Mouse (Mus musculus) stomach, embryonic 14.5 days (tissue): ENCODE data around the gene Phgdh. TPM values are rescaled to one million over a fixed set of nuclear protein-coding genes. Genes with fewer than 3 reads are reported as not detected.
"Not testable (repeated sequence)": the region's sequence is repeated elsewhere in the genome, so short reads cannot be mapped to it uniquely, and the experiment has no call there.

Experiments
- ATAC-seq: fragments of 200-750 bp; cut with Nextera tagmentation; 2 replicates; pipeline ENCODE4 v1.8.0; 2017; ENCODE audit warnings: low read depth, moderate TSS enrichment; ENCODE audit not compliant: insufficient number of reproducible peaks, insufficient read depth, low FRiP score
- H3K27ac ChIP-seq: fragments of 300-500 bp; sonication (generic); 2 replicates; pipeline ENCODE4 v1.5.1; 2014; ENCODE audit warnings: mild to moderate bottlenecking, low read length, moderate library complexity, mixed read lengths
- H3K27me3 ChIP-seq: fragments of 300-500 bp; sonication (generic); 2 replicates; pipeline ENCODE4 v1.6.1; 2014; ENCODE audit warnings: low read length, control low read depth, mixed read lengths; ENCODE audit not compliant: control insufficient read depth, insufficient read depth
- H3K36me3 ChIP-seq: fragments of 300-500 bp; sonication (generic); 2 replicates; pipeline ENCODE4 v1.6.1; 2014; ENCODE audit warnings: mild to moderate bottlenecking, control low read depth, low read length, moderate library complexity, mixed read lengths; ENCODE audit not compliant: control insufficient read depth, insufficient read depth
- H3K4me1 ChIP-seq: fragments of 300-500 bp; sonication (generic); 2 replicates; pipeline ENCODE4 v1.6.1; 2014; ENCODE audit warnings: low read length, control low read depth, mixed read lengths; ENCODE audit not compliant: control insufficient read depth, insufficient read depth
- H3K4me2 ChIP-seq: fragments of 300-500 bp; sonication (generic); replicated peaks from 2 replicates; pipeline ENCODE4 v1.6.1; 2014; ENCODE audit warnings: low read depth, low read length, control low read depth
- H3K4me3 ChIP-seq: fragments of 300-500 bp; sonication (generic); 2 replicates; pipeline ENCODE4 v1.5.1; 2014; ENCODE audit warnings: low read depth, low read length, control low read depth
- H3K9ac ChIP-seq: fragments of 300-500 bp; sonication (generic); replicated peaks from 2 replicates; pipeline ENCODE4 v1.6.1; 2014; ENCODE audit warnings: low read depth, mild to moderate bottlenecking, control low read depth, low read length, moderate library complexity, mixed read lengths
- H3K9me3 ChIP-seq: fragments of 300-500 bp; sonication (generic); 2 replicates; pipeline ENCODE4 v1.6.1; 2016; ENCODE audit warnings: low read depth, low read length, control low read depth; ENCODE audit not compliant: control insufficient read depth
- WGBS: fragments of 180-500 bp; shearing (Covaris S2); extraction: QIAGEN DNeasy Blood & Tissue Kit; methylation state at CpG from one replicate; pipeline ENCODE4 v1.1.7; 2014; 5-methylcytosine and 5-hydroxymethylcytosine counted together
- polyA plus RNA-seq: library from polyadenylated mRNA; unstranded; fragments of >200 nt; fragmentation: Nextera tagmentation; extraction: Ambion mirVana; gene quantifications from 2 replicates; pipeline ENCODE4 v1.2.1, GENCODE M21; 2014

The Phgdh gene
- 175 and 193 TPM in 2 replicates for polyA plus RNA-seq

GRCm38 (mm10) chr3:98339706-98340109 is at the start of gene Phgdh:
Gene Phgdh, minus strand, starts transcription at chr3:98339990.
- H3K4me2 ChIP-seq, result peak within 1 kb of the TSS; percentile 92
- H3K27me3 ChIP-seq, H3K9me3 ChIP-seq, H3K36me3 ChIP-seq: not testable (repeated sequence)
- H3K27ac ChIP-seq, result peak within 1 kb of the TSS; percentile 81
- peak within 1 kb of the TSS; percentile 48 for H3K9ac ChIP-seq
- peak; percentile 73 for ATAC-seq
- peak within 1 kb of the TSS; percentile 63 for H3K4me3 ChIP-seq
- H3K4me1 ChIP-seq, result peaks cover 12% of the 10 kb centered on the region; the same call in 1 of the 2 replicates
- 2% methylated on average over 10 of the region's 10 CpGs for WGBS

- no peak overlapping the region for H3K27ac ChIP-seq
- WGBS, result 62% methylated on average over 3 of the region's 3 CpGs
- no peaks in the 10 kb centered on the region for H3K36me3 ChIP-seq
- H3K4me1 ChIP-seq, result 0 out of 2 replicates have a peak, but pooled peaks cover 2% of the 10 kb centered on the region
- H3K9ac ChIP-seq, result no peak overlapping the region
- no peaks in the 10 kb centered on the region for H3K9me3 ChIP-seq
- H3K4me2 ChIP-seq, result no peak overlapping the region
- H3K4me3 ChIP-seq, result no peak overlapping the region
- no peak for ATAC-seq
- no peaks in the 10 kb centered on the region for H3K27me3 ChIP-seq
Observed at GRCm38 (mm10) chr3:98389305-98389704, 49.5 kb upstream of the Phgdh start.

- no peak for ATAC-seq
- H3K9me3 ChIP-seq, result no peaks in the 10 kb centered on the region
- no peaks in the 10 kb centered on the region for H3K27me3 ChIP-seq
- peaks cover 12% of the 10 kb centered on the region; the same call in 1 of the 2 replicates for H3K4me1 ChIP-seq
- H3K27ac ChIP-seq, result no peak overlapping the region
- H3K4me2 ChIP-seq, result no peak overlapping the region
- no peak overlapping the region for H3K4me3 ChIP-seq
- no peak overlapping the region for H3K9ac ChIP-seq
- H3K36me3 ChIP-seq, result no peaks in the 10 kb centered on the region
- WGBS, result 58% methylated on average over 7 of the region's 7 CpGs
Observed at GRCm38 (mm10) chr3:98387756-98388155, 48.0 kb upstream of the Phgdh start.

GRCm38 (mm10) chr3:98387086-98387485 is 47.3 kb upstream of the Phgdh start:
- H3K9ac ChIP-seq, result no peak overlapping the region
- H3K36me3 ChIP-seq, result no peaks in the 10 kb centered on the region
- ATAC-seq, result no peak
- peaks cover 12% of the 10 kb centered on the region; the same call in 1 of the 2 replicates for H3K4me1 ChIP-seq
- no peaks in the 10 kb centered on the region for H3K27me3 ChIP-seq
- WGBS, result 39% methylated on average over 4 of the region's 4 CpGs
- H3K4me3 ChIP-seq, result no peak overlapping the region
- H3K4me2 ChIP-seq, result no peak overlapping the region
- H3K9me3 ChIP-seq, result no peaks in the 10 kb centered on the region
- H3K27ac ChIP-seq, result no peak overlapping the region

GRCm38 (mm10) chr3:98383024-98383790 is 43.4 kb upstream of the Phgdh start:
- Histone ChIP-seq H3K36me3 (no peaks in the 10 kb centered on the region), H3K27me3 (no peaks in the 10 kb centered on the region), H3K9ac (peak overlapping the region; percentile 71), H3K9me3 (no peaks in the 10 kb centered on the region), H3K4me2 (peak overlapping the region; percentile 91), H3K4me1 (peaks cover 12% of the 10 kb centered on the region; the same call in 1 of the 2 replicates), H3K27ac (no peak overlapping the region), H3K4me3 (peak overlapping the region; percentile 90)
- no peak for ATAC-seq
- 8% methylated on average over 21 of the region's 21 CpGs for WGBS

GRCm38 (mm10) chr3:98382246-98382939 is 42.6 kb upstream of the Phgdh start, which contains the start of gene Zfp697:
Gene Zfp697, plus strand, starts transcription at chr3:98382461.
- H3K27ac ChIP-seq, result peak within 1 kb of the TSS; percentile 44; the same call in 1 of the 2 replicates
- peaks cover 9% of the 10 kb centered on the region; the same call in 1 of the 2 replicates for H3K4me1 ChIP-seq
- peak; percentile 85 for ATAC-seq
- H3K9me3 ChIP-seq, result no peaks in the 10 kb centered on the region
- H3K36me3 ChIP-seq, result no peaks in the 10 kb centered on the region
- no peaks in the 10 kb centered on the region for H3K27me3 ChIP-seq
- H3K4me3 ChIP-seq, result peak within 1 kb of the TSS; percentile 90
- H3K9ac ChIP-seq, result peak within 1 kb of the TSS; percentile 71
- H3K4me2 ChIP-seq, result peak within 1 kb of the TSS; percentile 91
- WGBS, result under 1% methylated on average over 42 of the region's 42 CpGs

GRCm38 (mm10) chr3:98381677-98382245 is 42.0 kb upstream of the Phgdh start:
- Histone ChIP-seq H3K4me1 (peaks cover 9% of the 10 kb centered on the region; the same call in 1 of the 2 replicates), H3K4me2 (peak overlapping the region; percentile 91), H3K9me3 (no peaks in the 10 kb centered on the region), H3K9ac (peak overlapping the region; percentile 71), H3K36me3 (no peaks in the 10 kb centered on the region), H3K27me3 (no peaks in the 10 kb centered on the region), H3K27ac (0 out of 2 replicates have a peak overlapping the region, but pooled peaks have one; percentile 44), H3K4me3 (peak overlapping the region; percentile 90)
- 7% methylated on average over 17 of the region's 17 CpGs for WGBS
- 0 out of 2 replicates have a peak, but pooled peaks have one; percentile 20 for ATAC-seq

GRCm38 (mm10) chr3:98379236-98379635 is 39.4 kb upstream of the Phgdh start:
- Histone ChIP-seq H3K4me2 (no peak overlapping the region), H3K4me3 (no peak overlapping the region), H3K4me1 (peaks cover 9% of the 10 kb centered on the region; the same call in 1 of the 2 replicates), H3K36me3 (no peaks in the 10 kb centered on the region), H3K9me3 (no peaks in the 10 kb centered on the region), H3K9ac (no peak overlapping the region), H3K27me3 (no peaks in the 10 kb centered on the region), H3K27ac (no peak overlapping the region)
- ATAC-seq, result no peak
- 1% methylated on average over 7 of the region's 7 CpGs for WGBS
